31 mouse cellular contexts compared by ENCODE assay signal in the genomic region with DNA sequence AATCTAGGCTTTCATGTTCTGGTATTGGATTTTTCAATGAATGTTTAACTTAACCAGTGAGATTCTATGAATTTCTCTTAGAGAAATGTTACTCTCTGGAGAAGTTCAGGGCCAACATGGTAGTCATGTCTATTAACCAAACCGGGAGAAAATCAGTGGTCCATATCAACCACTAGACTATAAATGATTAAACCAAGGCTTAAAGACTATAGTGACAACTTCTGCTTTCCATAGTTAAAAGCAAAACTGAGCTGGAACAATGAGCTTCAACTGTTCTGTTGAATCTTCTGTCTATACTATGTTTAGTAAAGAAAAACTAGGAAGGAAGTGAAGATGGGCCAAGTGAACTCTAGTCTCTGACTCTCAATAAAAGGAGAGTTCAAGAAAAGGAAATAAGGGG. TPM values are rescaled to one million over a fixed set of nuclear protein-coding genes. Genes with fewer than 3 reads are reported as not detected.
DNase-seq lines count a peak whose midpoint lies in the region; ATAC-seq and TF ChIP-seq lines count a peak whose summit lies in the region.
"Had no signal": no experiment of that assay in that cellular context is flagged by ENCODE, and none has a peak within 500 bp of the region (broad histone marks: within the 10 kb centered on the region; RNA-seq: fewer than 3 reads in every experiment).

No protein-coding gene starts in this region.

- ATAC-seq in intestine, postnatal 0 days = no peak
- no peak for ATAC-seq in intestine, embryonic 15.5 days
- ATAC-seq in kidney, postnatal 0 days (replicated peaks; ENCODE audit: low FRiP score, low read depth) = no peak; the same call in 1 of the 2 replicates
- peak; percentile 56 for ATAC-seq in megakaryocyte, adult 5-6 weeks (ENCODE audit: poor library complexity, severe bottlenecking)
- ATAC-seq: forebrain, embryonic 14.5 days; lung, postnatal 0 days; midbrain, embryonic 15.5 days had no signal

- DNase-seq in kidney, postnatal 0 days (ENCODE audit: low spot score) = peak; percentile 34
- no peak for DNase-seq in kidney, adult 18-20 months
- DNase-seq in cerebellum, adult 9-11 months = no peak
- no peak for DNase-seq in hindbrain, embryonic 10.5 days (ENCODE audit: low spot score)
- DNase-seq: adrenal gland, postnatal 25 days; cerebellum, adult 2 months; cerebellum, postnatal 25 days; embryo, embryonic 11 days; liver, embryonic 13.5 days; lung, adult 18-20 months; lung, postnatal 4 days; retina, postnatal 1 day; spleen, adult 18-20 months; thymus, adult 18-20 months; thymus, postnatal 25 days had no signal

- WGBS in intestine, postnatal 0 days = 50% methylated on average over 1 of the region's 1 CpGs
- 76% methylated on average over 1 of the region's 1 CpGs for WGBS in intestine, embryonic 15.5 days
- 58% methylated on average over 1 of the region's 1 CpGs for WGBS in kidney, postnatal 0 days
- WGBS in hindbrain, embryonic 10.5 days = 94% methylated on average over 1 of the region's 1 CpGs

- no peak overlapping the region for H3K4me3 ChIP-seq in intestine, postnatal 0 days (ENCODE audit: low read depth, low read length)
- no peak overlapping the region for H3K4me3 ChIP-seq in intestine, embryonic 15.5 days (replicated peaks)
- H3K4me3 ChIP-seq in kidney, postnatal 0 days (replicated peaks; ENCODE audit: low read depth, low read length) = no peak overlapping the region
- no peak overlapping the region for H3K4me3 ChIP-seq in bone marrow macrophage, adult 2 months (ENCODE audit: insufficient read depth, low read length)
- H3K4me3 ChIP-seq in hindbrain, embryonic 10.5 days = no peak overlapping the region
- H3K4me3 ChIP-seq: embryonic facial prominence, embryonic 12.5 days; heart, embryonic 10.5 days; heart, embryonic 15.5 days; hindbrain, embryonic 13.5 days; layer of hippocampus, adult 2 months; limb, embryonic 13.5 days; liver, embryonic 13.5 days; midbrain, embryonic 10.5 days; midbrain, embryonic 15.5 days; neural tube, embryonic 15.5 days had no signal

- no peak overlapping the region for H3K4me2 ChIP-seq in intestine, postnatal 0 days (replicated peaks; ENCODE audit: low read depth)
- no peak overlapping the region for H3K4me2 ChIP-seq in intestine, embryonic 15.5 days (replicated peaks)
- no peak overlapping the region for H3K4me2 ChIP-seq in kidney, postnatal 0 days (ENCODE audit: low read length)
- H3K4me2 ChIP-seq: embryonic facial prominence, embryonic 12.5 days; heart, embryonic 15.5 days; hindbrain, embryonic 13.5 days; limb, embryonic 13.5 days; liver, embryonic 13.5 days; midbrain, embryonic 15.5 days; neural tube, embryonic 15.5 days had no signal

- H3K4me1 ChIP-seq in intestine, postnatal 0 days (replicated peaks; ENCODE audit: control insufficient read depth, insufficient read depth, low read length) = no peaks in the 10 kb centered on the region
- no peaks in the 10 kb centered on the region for H3K4me1 ChIP-seq in intestine, embryonic 15.5 days (replicated peaks)
- H3K4me1 ChIP-seq in kidney, postnatal 0 days (replicated peaks; ENCODE audit: insufficient read depth, low read length) = 0 out of 2 replicates have a peak, but pooled peaks cover 3% of the 10 kb centered on the region
- peaks cover 37% of the 10 kb centered on the region for H3K4me1 ChIP-seq in bone marrow macrophage, adult 2 months (ENCODE audit: control insufficient read depth, insufficient read depth, low read length)
- no peaks in the 10 kb centered on the region for H3K4me1 ChIP-seq in hindbrain, embryonic 10.5 days (replicated peaks)
- H3K4me1 ChIP-seq: embryonic facial prominence, embryonic 12.5 days; heart, embryonic 10.5 days; heart, embryonic 15.5 days; hindbrain, embryonic 13.5 days; limb, embryonic 13.5 days; liver, embryonic 13.5 days; midbrain, embryonic 10.5 days; midbrain, embryonic 15.5 days; neural tube, embryonic 15.5 days had no signal

- H3K36me3 ChIP-seq in intestine, postnatal 0 days (ENCODE audit: control insufficient read depth, insufficient read depth) = peaks cover 32% of the 10 kb centered on the region
- no peaks in the 10 kb centered on the region for H3K36me3 ChIP-seq in intestine, embryonic 15.5 days
- peaks cover 10% of the 10 kb centered on the region; the same call in 1 of the 2 replicates for H3K36me3 ChIP-seq in kidney, postnatal 0 days (ENCODE audit: insufficient read depth, low read length)
- peaks cover 81% of the 10 kb centered on the region for H3K36me3 ChIP-seq in hindbrain, embryonic 10.5 days

- H3K9me3 ChIP-seq in intestine, postnatal 0 days (ENCODE audit: control insufficient read depth) = no peaks in the 10 kb centered on the region
- no peaks in the 10 kb centered on the region for H3K9me3 ChIP-seq in intestine, embryonic 15.5 days
- no peaks in the 10 kb centered on the region for H3K9me3 ChIP-seq in kidney, postnatal 0 days (replicated peaks; ENCODE audit: low read length)
- H3K9me3 ChIP-seq in hindbrain, embryonic 10.5 days = no peaks in the 10 kb centered on the region
- H3K9me3 ChIP-seq: embryonic facial prominence, embryonic 12.5 days; heart, embryonic 10.5 days; heart, embryonic 15.5 days; hindbrain, embryonic 13.5 days; limb, embryonic 13.5 days; liver, embryonic 13.5 days; midbrain, embryonic 10.5 days; midbrain, embryonic 15.5 days; neural tube, embryonic 15.5 days had no signal

- no peak for TF ChIP-seq CTCF in intestine, postnatal 0 days (IDR thresholded peaks at IDR 0.05; ENCODE audit: low read depth)
- no peak for TF ChIP-seq CTCF in kidney, postnatal 0 days (IDR thresholded peaks at IDR 0.05; ENCODE audit: low read depth)
- TF ChIP-seq CTCF in bone marrow macrophage, adult 2 months (IDR thresholded peaks at IDR 0.05; ENCODE audit: low read depth, low read length) = no peak

- no peak overlapping the region for H3K9ac ChIP-seq in intestine, postnatal 0 days (ENCODE audit: low read depth, low read length)
- H3K9ac ChIP-seq in intestine, embryonic 15.5 days = no peak overlapping the region
- H3K9ac ChIP-seq in kidney, postnatal 0 days (ENCODE audit: low read depth, low read length) = no peak overlapping the region
- H3K9ac ChIP-seq: embryonic facial prominence, embryonic 12.5 days; heart, embryonic 15.5 days; hindbrain, embryonic 13.5 days; limb, embryonic 13.5 days; liver, embryonic 13.5 days; midbrain, embryonic 15.5 days; neural tube, embryonic 15.5 days had no signal

- TF ChIP-seq POLR2A in bone marrow macrophage, adult 2 months (IDR thresholded peaks at IDR 0.05; ENCODE audit: borderline replicate concordance, low read depth, low read length) = no peak

- H3K27ac ChIP-seq in intestine, postnatal 0 days (ENCODE audit: low read depth, low read length) = 0 out of 2 replicates have a peak overlapping the region, but pooled peaks have one; percentile 6
- no peak overlapping the region for H3K27ac ChIP-seq in intestine, embryonic 15.5 days
- H3K27ac ChIP-seq in kidney, postnatal 0 days = peak overlapping the region; percentile 19; the same call in 1 of the 2 replicates
- peak overlapping the region; percentile 96 for H3K27ac ChIP-seq in bone marrow macrophage, adult 2 months (ENCODE audit: insufficient read depth, low read depth, low read length)
- no peak overlapping the region for H3K27ac ChIP-seq in hindbrain, embryonic 10.5 days
- H3K27ac ChIP-seq: embryonic facial prominence, embryonic 12.5 days; heart, embryonic 10.5 days; heart, embryonic 15.5 days; hindbrain, embryonic 13.5 days; layer of hippocampus, adult 2 months; limb, embryonic 13.5 days; liver, embryonic 13.5 days; midbrain, embryonic 10.5 days; midbrain, embryonic 15.5 days; neural tube, embryonic 15.5 days; stomach, postnatal 0 days had no signal

- H3K27me3 ChIP-seq in intestine, postnatal 0 days (replicated peaks; ENCODE audit: control insufficient read depth, insufficient read depth, low read length) = no peaks in the 10 kb centered on the region
- no peaks in the 10 kb centered on the region for H3K27me3 ChIP-seq in intestine, embryonic 15.5 days (replicated peaks)
- no peaks in the 10 kb centered on the region for H3K27me3 ChIP-seq in kidney, postnatal 0 days (ENCODE audit: insufficient read depth, low read length)
- H3K27me3 ChIP-seq in hindbrain, embryonic 10.5 days (ENCODE audit: insufficient read depth, poor library complexity, severe bottlenecking) = no peaks in the 10 kb centered on the region
- H3K27me3 ChIP-seq: embryonic facial prominence, embryonic 12.5 days; heart, embryonic 15.5 days; hindbrain, embryonic 13.5 days; limb, embryonic 13.5 days; liver, embryonic 13.5 days; midbrain, embryonic 15.5 days; neural tube, embryonic 15.5 days had no signal

RNA-seq across cellular contexts. Expression of gene Tnfrsf11a, which starts 34.1 kb away (rescaled TPM):
- 23.4 and 24.3 TPM in 2 replicates for polyA plus RNA-seq in intestine, postnatal 0 days (2015; fragmentation: Nextera tagmentation; extraction: Ambion mirVana)
- polyA plus RNA-seq in intestine, embryonic 15.5 days (2015; fragmentation: Nextera tagmentation; extraction: Ambion mirVana) = 9.1 and 9.5 TPM in 2 replicates
- 2.4 and 2.7 TPM in 2 replicates for polyA plus RNA-seq in kidney, postnatal 0 days (2015; fragmentation: Nextera tagmentation; extraction: Ambion mirVana)
- 56.0 and 57.9 TPM in 2 replicates for polyA plus RNA-seq in bone marrow macrophage, adult 2 months (2012; ENCODE audit: insufficient read depth, insufficient read length, missing spikeins)
- 4.5 and 4.9 TPM in 2 replicates for total RNA-seq in megakaryocyte, adult 5-6 weeks (2015)
- 5.9 and 8.3 TPM in 2 replicates for total RNA-seq in megakaryocyte, adult 5-6 weeks (2017)
- 0.27 and 0.34 TPM in 2 replicates for polyA plus RNA-seq in hindbrain, embryonic 10.5 days (2016; fragmentation: Nextera tagmentation; extraction: Ambion mirVana)

Comparison
In these comparisons a context has a peak if more than half of its experiments do, and no peak if none do; other contexts are left out.
1. H3K27ac ChIP-seq: peak in intestine, postnatal 0 days (single experiment), kidney, postnatal 0 days (single experiment) and bone marrow macrophage, adult 2 months (single experiment); none in intestine, embryonic 15.5 days (single experiment) and hindbrain, embryonic 10.5 days (single experiment).